Mouse (Mus musculus) brown adipose tissue, adult 24 weeks (tissue): ENCODE measurements at regions not wholly inside any gene's neighbourhood (a gene's known extent, or its start where the extent isn't known, plus 50 kb on each side); places are given as distances from the start of the nearest gene placed in this dataset.

Experiments used
- H3K27ac ChIP-seq: fragments of 200-500 bp; replicated peaks from 2 replicates; pipeline ENCODE4 v1.5.1; 2012; ENCODE audit warnings: low read depth, mild to moderate bottlenecking, low read length
- H3K4me1 ChIP-seq: fragments of 200-500 bp; 2 replicates; pipeline ENCODE4 v1.6.1; 2012; ENCODE audit warnings: low read length, mixed read lengths; ENCODE audit not compliant: control insufficient read depth, insufficient read depth, insufficient read length
- H3K4me3 ChIP-seq: fragments of 200-500 bp; 2 replicates; pipeline ENCODE4 v1.5.1; 2012; ENCODE audit warnings: low read depth, mild to moderate bottlenecking, low read length, moderate library complexity; ENCODE audit not compliant: insufficient read depth

DNA sequence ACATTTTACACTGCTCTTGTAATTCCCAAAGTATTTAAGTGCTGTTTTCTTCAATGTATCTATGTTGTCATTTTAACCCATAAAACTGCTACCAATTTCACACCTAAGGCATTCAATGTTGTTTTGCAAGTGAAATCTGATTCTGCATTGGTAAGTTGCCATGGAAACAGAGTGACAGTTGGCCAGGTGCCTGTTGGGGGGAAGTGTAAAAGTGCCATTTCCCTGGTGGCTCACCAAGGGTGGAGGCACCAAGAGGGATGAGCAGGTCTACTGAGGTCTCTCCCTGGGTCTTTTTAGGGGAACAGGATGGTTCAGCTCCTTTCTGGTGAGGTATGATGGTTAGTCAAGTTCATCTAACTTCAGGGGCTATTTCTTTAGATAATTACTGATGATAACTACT lies 331.0 kb upstream of the Sox11 start:
- Histone ChIP-seq H3K27ac (no peak overlapping the region), H3K4me1 (no peaks in the 10 kb centered on the region), H3K4me3 (no peak overlapping the region)

DNA sequence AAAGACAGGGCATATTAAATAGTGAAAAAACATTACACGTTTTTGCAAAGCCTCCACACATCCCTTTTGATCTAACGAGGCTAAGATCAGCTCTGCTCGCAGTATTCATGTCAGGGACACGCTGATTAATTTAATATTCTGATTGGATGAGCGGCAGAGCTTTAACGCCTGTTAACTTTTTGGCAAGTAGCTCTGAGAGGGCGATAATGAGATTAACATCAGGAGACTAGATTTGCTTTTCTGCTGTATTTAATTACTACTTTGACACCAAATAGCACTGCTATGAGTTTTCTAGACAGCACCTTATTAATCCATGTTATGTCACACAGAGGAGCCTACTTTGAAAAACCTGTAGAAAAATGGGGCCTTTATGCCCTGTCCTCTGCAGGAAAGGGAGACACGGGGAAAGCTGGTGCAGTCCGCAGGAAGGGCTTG lies 328.3 kb upstream of the Sox11 start:
- Histone ChIP-seq H3K27ac (no peak overlapping the region), H3K4me1 (no peaks in the 10 kb centered on the region), H3K4me3 (no peak overlapping the region)

DNA sequence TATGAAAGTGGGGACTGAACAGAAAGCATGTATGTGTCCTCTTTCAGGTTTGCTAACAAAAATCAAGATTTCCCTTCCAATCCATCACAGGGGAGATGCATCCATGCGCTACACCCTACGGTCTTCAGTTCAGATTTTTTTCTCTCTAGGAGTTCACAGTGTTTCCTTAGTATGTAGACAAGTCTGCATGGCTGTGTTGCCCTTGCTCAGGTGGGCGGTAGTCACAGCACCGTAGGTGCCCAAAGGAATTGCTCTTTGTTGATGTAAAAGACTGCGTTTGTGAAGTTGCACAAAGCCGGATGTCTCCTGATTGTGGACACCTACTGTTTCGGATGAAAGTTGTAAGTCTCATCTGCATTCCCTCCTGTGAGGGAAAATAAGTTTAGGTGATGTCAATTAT lies 327.8 kb upstream of the Sox11 start:
- Histone ChIP-seq H3K27ac (no peak overlapping the region), H3K4me1 (no peaks in the 10 kb centered on the region), H3K4me3 (no peak overlapping the region)

DNA sequence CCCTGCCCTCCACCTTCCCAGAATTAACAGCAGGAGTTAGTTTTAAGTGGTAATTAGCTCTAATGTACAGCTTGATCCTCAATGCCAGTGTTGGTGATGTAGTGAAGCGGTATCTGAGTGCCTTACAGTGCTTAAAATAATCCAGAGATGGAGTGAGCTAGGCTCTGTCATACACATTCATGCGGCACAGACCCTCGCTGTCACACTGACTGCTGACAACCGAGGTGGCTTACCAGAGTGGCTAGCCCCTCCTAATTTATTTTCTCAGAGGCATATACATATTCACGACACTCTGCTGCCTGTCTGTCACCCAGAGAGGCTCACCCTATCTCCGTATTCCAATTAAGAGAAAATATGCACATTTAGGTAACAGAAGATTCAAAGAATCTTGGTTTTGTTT lies 327.2 kb upstream of the Sox11 start:
- Histone ChIP-seq H3K4me3 (no peak overlapping the region), H3K4me1 (no peaks in the 10 kb centered on the region)

DNA sequence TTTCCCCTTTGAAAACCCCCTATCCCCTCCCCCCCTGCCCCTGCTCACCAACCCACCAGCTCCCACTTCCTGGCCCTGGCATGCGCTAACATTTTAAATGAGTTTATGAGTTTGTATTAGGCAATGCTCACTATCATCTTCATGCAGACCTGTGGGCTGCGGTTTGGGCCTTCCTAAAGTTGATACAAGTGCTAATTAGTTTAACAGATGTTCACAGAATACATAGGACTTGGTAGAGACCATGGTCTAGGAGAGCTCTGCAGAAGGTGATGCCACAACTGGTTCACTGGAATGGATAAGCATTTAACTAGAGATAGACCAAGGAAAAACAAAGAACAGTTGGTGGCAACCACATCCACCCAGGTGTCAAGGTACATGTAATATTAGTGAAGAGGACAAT lies 324.1 kb upstream of the Sox11 start:
- Histone ChIP-seq H3K27ac (no peak overlapping the region), H3K4me3 (no peak overlapping the region), H3K4me1 (no peaks in the 10 kb centered on the region)

More for the DNA sequence above, 327.2 kb upstream of the Sox11 start:
- H3K27ac ChIP-seq = no peak overlapping the region

DNA sequence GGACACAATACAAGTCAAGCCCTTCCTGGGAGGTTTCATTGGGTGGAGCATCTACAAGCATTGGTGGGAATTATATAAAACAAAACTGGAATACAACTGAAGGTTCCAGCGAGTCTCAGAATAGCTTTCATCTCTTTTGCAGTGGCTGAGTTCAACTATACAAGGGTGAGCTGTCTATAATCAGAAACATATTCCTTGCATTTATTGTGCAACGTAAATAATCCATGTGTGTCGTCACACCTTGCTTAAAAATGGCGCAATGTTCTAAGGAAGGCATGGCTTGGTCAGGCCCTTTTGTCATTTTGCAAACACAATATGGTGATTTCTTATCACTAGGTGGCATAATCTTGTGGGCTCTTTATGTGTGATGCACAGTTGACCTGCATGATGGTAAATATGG lies 320.8 kb upstream of the Sox11 start:
- H3K4me3 ChIP-seq = no peak overlapping the region
- no peak overlapping the region for H3K27ac ChIP-seq
- no peaks in the 10 kb centered on the region for H3K4me1 ChIP-seq

DNA sequence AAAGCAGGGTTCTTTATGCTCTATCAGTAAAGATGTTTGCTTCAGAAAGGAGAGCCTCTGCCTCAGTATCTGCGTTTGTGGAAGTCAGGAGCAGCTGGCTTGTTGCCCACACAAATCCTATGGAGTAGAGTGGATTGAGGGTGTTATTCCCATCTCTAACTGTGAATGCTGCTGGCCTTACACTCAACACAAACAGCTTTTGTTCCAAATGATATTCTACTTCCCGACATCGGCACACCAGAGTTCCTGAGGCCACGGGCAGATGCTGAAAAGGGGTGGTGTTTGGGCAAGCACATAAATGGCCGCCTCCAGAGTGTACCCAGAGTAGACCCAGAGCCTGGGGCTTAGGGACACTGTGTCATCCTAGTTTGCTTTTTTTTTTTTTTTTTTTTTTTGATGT lies 320.3 kb upstream of the Sox11 start:
- H3K27ac ChIP-seq = no peak overlapping the region
- no peak overlapping the region for H3K4me3 ChIP-seq
- H3K4me1 ChIP-seq = no peaks in the 10 kb centered on the region

DNA sequence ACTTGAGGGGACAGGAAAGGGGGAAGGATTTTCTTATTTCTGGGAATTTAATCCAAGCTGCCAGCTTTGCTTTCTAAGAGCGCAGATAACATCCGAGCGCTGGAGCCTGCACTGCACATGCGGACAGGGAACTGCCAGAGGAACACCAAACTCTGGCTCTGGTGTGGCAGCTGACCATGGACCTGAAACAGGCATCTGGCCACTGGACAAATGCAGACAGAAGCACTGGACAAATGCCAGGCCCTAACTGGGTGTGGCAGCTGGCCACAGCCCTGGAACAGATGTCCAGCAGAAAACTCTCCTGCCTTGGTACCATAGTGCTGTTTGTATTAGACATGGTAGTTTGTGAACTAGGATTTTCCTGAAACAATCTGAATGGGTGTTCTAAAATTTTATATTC lies 315.2 kb upstream of the Sox11 start:
- Histone ChIP-seq H3K27ac (no peak overlapping the region), H3K4me3 (no peak overlapping the region), H3K4me1 (no peaks in the 10 kb centered on the region)

DNA sequence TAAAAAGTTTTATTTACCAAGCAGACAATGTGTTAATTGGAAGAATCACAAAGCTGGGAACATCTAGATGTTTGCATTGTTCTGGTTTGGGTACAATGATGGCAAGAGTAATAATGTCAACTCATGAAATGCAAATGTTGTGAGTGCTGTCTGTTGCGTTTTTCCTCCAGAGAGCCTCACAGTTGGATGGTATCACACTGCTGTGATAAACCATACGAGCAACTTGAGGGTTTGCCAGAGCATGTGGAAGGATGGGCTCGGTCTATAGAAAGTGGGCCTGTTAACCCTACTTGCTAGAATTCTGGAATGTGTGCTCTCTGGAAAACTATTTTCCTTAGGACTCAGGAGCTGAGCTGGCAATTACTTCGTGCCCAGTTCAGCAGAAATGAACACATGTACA lies 311.2 kb upstream of the Sox11 start:
- Histone ChIP-seq H3K4me3 (no peak overlapping the region), H3K4me1 (no peaks in the 10 kb centered on the region), H3K27ac (no peak overlapping the region)

DNA sequence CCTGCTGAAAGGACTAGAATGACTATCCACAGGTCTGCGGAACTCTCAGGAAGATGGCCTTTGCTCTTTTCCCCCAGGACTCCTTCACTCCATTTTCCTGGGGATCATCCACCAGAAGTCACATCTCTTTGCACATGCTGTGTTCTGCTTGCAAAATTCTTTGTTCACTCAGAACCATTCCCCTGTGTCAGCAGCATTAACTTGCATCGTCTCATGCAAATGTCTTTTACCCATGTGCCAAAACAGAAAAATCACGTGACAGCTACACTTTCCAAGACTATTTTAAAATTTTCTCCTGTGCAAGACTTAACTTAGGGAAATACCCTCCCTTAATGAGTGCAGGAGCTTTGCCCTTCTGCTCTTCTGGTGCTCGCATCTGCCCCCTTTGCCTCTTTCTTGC lies 306.2 kb upstream of the Sox11 start:
- H3K27ac ChIP-seq = no peak overlapping the region
- no peaks in the 10 kb centered on the region for H3K4me1 ChIP-seq
- no peak overlapping the region for H3K4me3 ChIP-seq

DNA sequence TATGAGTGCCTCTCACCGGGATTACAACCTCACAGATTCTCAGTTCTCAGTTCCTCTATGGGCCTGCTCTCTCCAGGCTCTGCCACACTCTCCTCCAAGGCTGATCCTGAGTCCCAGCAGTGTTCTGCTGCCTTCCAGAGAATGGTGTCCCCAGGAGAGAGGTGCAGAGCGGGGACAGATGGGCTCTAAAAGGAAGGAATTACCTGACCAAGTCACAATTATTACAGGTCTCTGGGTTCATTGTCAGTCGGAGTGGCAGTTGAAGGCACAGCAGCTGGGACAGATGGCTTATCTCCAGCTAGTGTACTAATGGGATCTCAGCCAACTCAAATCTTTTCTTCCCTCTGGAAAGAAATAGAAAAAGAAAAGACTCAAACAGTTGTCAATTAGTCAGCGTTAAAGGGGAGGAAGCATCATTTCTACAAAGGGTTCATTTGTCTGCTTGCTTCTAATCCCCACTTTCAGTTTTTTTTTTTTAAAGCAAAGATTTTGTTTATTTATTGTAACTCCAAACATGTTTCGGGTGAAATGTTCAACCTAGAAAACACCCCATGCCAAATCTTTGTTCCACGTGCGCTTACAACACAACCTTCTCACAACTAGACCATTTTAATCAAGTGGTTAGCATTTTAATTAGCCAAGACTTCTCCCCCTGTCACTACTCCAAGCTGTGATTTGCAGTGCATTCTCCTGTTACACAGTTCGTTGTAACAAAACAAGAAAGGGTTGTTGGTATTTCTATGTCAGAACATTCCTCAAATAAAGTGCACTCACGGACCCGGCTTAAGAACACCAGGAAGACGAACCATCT lies 304.3 kb upstream of the Sox11 start:
- Histone ChIP-seq H3K27ac (no peak overlapping the region), H3K4me1 (no peaks in the 10 kb centered on the region), H3K4me3 (no peak overlapping the region)

DNA sequence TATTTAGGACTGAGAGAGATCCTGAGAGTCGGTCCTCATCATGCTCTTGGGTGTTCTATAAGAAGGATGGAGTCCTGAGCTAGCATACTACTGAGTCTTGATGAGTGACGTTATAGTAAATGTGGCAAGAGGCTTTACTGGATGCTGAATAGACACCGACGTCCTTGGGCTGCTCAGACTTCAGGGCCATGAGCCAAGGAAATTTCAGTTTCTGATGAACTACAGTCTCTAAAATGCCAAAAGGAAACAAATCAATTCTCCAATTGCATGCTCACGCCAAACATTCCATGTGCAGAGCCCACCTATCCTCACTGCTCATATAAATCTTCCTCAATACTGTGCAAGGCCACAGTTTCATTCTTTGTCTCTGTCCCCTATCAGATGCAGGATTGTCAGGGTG lies 277.2 kb upstream of the Sox11 start:
- Histone ChIP-seq H3K4me3 (no peak overlapping the region), H3K4me1 (no peaks in the 10 kb centered on the region), H3K27ac (no peak overlapping the region)

DNA sequence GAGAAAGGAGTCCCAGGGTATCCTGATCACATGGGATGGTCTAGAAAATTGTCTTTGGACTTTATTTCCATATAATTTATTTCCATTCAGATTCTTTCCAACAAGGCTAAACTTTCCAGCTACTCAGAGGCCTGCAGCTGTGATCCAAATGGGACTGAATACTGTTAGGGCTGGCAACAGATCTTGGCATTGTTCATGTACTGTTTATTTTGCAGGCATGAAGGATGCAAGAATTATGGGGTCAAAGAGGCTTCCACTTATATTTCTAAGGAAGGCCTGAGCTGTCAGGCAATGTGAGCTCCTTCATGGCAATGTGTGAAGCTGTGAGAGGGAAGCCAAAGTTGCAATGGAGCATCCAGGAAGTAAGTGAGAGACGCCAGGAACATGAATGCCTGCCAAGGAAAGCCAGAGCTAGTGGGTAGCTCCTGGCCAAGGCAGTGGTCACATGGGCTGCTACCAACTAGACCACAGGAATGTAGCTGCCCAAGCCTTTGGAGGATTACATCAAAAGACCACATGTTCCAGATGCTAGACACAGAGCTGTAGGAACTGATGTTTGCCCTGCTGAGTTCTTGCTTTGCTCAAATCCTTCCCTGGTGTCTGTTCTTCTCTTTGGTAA lies 261.8 kb upstream of the Sox11 start:
- Histone ChIP-seq H3K27ac (no peak overlapping the region), H3K4me1 (no peaks in the 10 kb centered on the region)

DNA sequence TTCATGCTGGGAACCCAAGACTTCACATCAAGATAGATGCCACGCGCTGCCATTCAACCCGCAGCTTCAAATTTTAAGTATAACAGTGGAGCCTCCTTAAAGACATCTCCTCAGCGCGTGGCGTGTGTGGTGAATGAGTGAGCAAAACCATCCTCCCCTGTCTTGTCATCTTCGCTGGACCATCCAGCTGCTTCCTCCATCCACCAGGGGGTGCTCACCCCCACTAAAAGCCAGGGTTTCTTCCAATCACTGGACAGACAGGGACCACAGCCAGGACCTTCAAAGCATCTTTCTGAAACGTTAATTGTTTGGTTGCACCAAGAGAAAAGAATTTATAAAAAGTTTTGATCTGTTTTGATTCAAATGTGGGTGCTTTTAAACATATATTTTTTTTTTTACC lies 256.8 kb upstream of the Sox11 start:
- H3K4me3 ChIP-seq = no peak overlapping the region
- H3K4me1 ChIP-seq = no peaks in the 10 kb centered on the region
- no peak overlapping the region for H3K27ac ChIP-seq

More for the DNA sequence above, 261.8 kb upstream of the Sox11 start:
- no peak overlapping the region for H3K4me3 ChIP-seq

DNA sequence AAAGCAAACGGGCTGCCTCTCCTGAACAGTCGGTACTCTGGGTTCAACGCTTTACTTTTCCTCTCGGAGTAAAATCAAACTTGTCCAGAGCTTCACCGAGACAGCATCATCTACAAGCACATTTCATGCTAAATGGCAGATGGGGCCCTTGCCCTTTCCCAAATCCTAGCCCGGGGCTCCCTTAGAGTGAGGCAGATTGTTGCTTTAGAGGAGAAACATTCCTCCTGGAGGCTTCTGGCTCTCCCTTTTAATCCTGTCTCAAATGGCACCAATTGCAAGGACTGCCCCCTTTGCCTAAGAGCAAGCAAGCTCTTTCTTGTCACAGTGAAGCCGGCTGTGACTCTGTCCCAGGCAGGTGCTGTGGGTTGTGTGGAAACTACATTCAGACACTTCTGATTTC lies 255.5 kb upstream of the Sox11 start:
- no peak overlapping the region for H3K27ac ChIP-seq
- H3K4me3 ChIP-seq = no peak overlapping the region
- H3K4me1 ChIP-seq = no peaks in the 10 kb centered on the region

DNA sequence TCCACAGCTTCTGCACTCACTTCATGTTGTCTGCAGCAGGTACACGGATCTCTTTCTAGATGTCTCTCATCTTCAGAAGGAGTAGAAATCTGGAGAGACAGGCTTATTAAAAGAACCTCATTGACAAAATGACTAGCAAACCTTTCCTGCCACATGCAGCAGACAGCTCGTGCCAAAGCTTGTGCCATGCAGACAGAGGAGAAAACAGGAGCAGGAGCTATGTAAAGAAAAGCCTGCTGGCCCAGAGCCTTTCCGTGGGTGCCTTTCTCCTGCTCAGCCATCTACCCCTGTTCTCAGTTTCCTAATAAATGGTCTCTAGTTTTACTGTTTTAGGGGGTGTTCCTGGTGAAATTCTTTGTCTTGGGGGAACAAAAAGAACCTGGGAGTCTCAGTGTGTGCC lies 254.9 kb upstream of the Sox11 start:
- H3K4me3 ChIP-seq = no peak overlapping the region
- H3K27ac ChIP-seq = no peak overlapping the region
- no peaks in the 10 kb centered on the region for H3K4me1 ChIP-seq
